Mouse (Mus musculus): ENCODE measurements around the gene Nkap. TPM values are rescaled to one million over a fixed set of nuclear protein-coding genes. Genes with fewer than 3 reads are reported as not detected.
"Not testable (repeated sequence)": the region's sequence is repeated elsewhere in the genome, so short reads cannot be mapped to it uniquely, and the experiment has no call there.

Gene Nkap
- 10.6 and 11.5 TPM in 2 replicates for polyA plus RNA-seq (2016; fragmentation: Nextera tagmentation; extraction: Ambion mirVana)

DNA sequence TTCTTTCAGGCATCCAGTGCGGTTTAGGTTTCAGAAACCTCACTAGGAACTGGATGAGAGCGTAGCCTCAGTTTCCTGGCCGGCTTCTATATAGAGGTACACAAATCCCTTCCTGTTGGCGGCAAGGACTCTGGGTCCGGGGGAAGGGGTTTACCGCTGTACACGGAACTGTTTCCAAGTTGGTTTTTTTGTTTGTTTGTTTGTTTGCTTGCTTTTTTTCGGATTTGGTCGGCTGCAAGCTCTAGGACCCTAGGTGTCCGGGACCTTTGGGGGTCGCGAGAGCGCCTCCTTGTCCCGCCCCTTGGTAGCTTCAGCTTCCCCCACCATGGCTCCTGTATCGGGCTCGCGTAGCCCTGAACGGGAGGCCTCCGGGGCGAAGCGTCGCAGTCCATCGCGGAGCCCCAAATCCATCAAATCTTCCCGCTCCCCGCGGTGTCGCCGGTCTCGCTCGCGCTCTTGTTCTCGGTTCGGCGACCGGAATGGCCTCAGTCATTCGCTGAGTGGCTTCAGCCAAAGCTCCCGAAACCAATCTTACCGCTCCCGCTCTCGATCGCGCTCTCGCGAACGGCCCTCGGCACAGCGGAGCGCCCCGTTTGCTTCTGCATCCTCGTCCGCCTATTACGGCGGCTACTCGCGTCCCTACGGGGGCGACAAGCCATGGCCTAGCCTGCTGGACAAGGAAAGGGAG, at the start of gene Nkap:
Gene Nkap, plus strand, starts transcription at position 125 of the 688 bp plus-strand sequence.
- peak; percentile 86 for ATAC-seq
- H3K4me3 ChIP-seq, result peak within 1 kb of the TSS; percentile 73
- 0 out of 2 replicates have a peak, but pooled peaks cover 8% of the 10 kb centered on the region for H3K36me3 ChIP-seq
- peaks cover 9% of the 10 kb centered on the region for H3K4me1 ChIP-seq
- H3K27ac ChIP-seq, result peak within 1 kb of the TSS; percentile 79
- WGBS (ENCODE audit: insufficient replicate concordance), result 4% methylated on average over 51 of the region's 58 CpGs
- no peaks in the 10 kb centered on the region for H3K9me3 ChIP-seq (replicated peaks)
- H3K9ac ChIP-seq, result peak within 1 kb of the TSS; percentile 80
- H3K4me2 ChIP-seq, result peak within 1 kb of the TSS; percentile 69
- no peaks in the 10 kb centered on the region for H3K27me3 ChIP-seq (replicated peaks)

DNA sequence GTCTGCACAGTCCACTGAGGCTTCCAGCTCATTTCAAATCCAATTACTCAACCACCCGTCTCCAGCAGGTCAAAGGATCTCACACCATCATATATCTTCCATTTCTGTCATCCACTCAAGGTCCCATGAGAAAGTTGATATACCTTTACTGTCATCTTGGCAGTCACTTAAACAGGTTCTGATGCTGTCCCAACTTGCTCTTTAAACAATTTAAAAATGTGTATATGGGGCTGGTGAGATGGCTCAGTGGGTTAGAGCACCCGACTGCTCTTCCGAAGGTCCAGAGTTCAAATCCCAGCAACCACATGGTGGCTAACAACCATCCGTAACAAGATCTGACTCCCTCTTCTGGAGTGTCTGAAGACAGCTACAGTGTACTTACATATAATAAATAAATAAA, 46.2 kb upstream of the Nkap start:
- peaks cover 32% of the 10 kb centered on the region for H3K36me3 ChIP-seq
- H3K27ac ChIP-seq; H3K27me3 ChIP-seq (replicated peaks); ATAC-seq; H3K9ac ChIP-seq; H3K4me3 ChIP-seq; H3K9me3 ChIP-seq (replicated peaks); H3K4me1 ChIP-seq; H3K4me2 ChIP-seq: not testable (repeated sequence)
- WGBS (ENCODE audit: insufficient replicate concordance), result 58% methylated on average over 4 of the region's 4 CpGs

DNA sequence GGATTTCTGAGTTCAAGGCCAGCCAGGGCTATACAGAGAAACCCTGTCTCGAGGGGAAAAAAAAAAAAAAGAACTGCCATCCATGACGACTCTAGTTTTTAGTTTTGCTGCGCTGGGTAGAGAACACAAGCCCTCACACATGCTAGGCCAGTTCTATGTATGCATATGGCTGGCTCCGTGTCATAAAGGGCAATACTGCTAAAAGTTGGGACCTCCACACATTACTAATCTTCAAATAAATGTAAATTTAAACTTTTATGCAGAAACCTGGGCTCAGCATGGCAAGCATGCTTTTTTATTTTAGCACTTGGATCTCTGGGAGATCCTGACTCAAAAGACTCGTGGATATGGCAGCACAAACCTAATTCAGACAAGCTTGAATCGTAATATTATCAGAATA, 45.4 kb upstream of the Nkap start:
- no peaks in the 10 kb centered on the region for H3K9me3 ChIP-seq (replicated peaks)
- no peak overlapping the region for H3K27ac ChIP-seq
- no peaks in the 10 kb centered on the region for H3K27me3 ChIP-seq (replicated peaks)
- peaks cover 32% of the 10 kb centered on the region for H3K36me3 ChIP-seq
- H3K4me2 ChIP-seq, result no peak overlapping the region
- ATAC-seq, result no peak
- peaks cover 13% of the 10 kb centered on the region for H3K4me1 ChIP-seq
- WGBS (ENCODE audit: insufficient replicate concordance), result 33% methylated on average over 6 of the region's 6 CpGs
- H3K9ac ChIP-seq, result no peak overlapping the region
- no peak overlapping the region for H3K4me3 ChIP-seq

DNA sequence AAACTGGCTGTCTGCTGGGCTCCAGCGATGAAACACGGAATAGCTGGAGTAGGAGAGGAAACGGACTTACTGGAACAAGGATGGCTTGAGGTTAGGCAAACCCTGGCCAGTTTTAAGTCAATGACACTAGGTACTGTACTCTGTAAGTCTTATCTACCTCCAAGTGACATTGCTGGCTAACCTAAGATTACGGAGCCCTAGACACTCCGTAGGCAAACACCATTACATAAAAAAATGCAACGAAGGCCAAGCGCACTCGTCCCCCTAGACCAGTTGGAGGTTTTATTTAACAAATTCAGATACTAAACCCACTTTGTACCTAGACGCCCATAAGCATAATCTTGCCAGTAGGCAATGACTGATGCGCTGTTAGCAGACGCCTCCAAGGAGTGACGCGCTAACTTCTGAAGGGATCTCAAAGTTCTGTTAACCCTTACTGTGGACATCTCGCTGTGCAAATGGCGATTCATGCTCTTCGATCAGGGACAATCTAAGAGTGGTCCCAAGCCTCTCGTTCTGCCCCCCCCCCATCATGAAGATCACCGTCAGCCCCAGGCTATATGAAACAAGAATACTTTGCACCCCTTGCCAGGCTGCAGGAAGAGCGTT, 42.2 kb upstream of the Nkap start:
- H3K27me3 ChIP-seq (replicated peaks), result no peaks in the 10 kb centered on the region
- peak overlapping the region; percentile 87 for H3K27ac ChIP-seq
- peak overlapping the region; percentile 67 for H3K4me3 ChIP-seq
- H3K9me3 ChIP-seq (replicated peaks), result no peaks in the 10 kb centered on the region
- peaks cover 32% of the 10 kb centered on the region for H3K36me3 ChIP-seq
- peak overlapping the region; percentile 76 for H3K4me2 ChIP-seq
- peaks cover 16% of the 10 kb centered on the region for H3K4me1 ChIP-seq
- H3K9ac ChIP-seq, result peak overlapping the region; percentile 78
- WGBS (ENCODE audit: insufficient replicate concordance), result 12% methylated on average over 19 of the region's 19 CpGs
- peak; percentile 23 for ATAC-seq

DNA sequence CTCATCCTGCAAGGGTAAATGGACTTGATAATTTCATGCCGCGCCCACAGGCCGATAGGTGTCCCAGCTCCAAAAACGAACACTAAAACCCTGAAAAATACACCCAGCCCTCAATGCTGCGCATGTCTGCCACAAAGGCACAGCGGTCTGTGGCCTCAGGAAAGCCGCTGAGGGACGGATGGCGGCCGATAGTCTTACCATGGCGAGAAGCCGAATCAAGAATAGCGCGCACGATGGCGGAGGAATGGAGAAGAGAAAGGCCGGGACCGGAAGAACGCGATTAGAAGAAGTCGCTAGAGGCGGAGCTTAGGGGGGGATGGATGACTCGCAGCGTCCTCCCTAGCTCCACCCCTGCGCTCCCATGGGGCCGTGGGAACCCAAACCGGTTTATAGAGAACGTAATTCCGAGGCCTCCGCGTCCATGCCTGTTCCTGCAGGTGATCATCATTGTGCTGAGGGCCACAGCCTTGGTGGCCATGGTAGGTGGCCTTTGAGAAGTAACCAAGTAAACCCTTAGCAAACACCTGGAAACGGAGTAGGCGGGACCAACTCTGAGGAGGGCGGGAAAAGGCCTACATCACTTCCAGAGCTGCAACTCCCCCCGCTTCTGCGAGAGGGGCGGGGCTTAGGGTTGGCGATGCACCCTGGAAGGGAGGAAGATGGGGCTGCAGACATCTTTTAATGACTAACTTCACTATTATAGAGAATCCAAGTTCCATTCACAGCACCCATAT, 41.5 kb upstream of the Nkap start, which contains the start of gene Rpl39:
Gene Rpl39, minus strand, starts transcription at position 476 of the 734 bp plus-strand sequence.
- peak within 1 kb of the TSS; percentile 76 for H3K4me2 ChIP-seq
- peaks cover 16% of the 10 kb centered on the region for H3K4me1 ChIP-seq
- WGBS (ENCODE audit: insufficient replicate concordance), result 4% methylated on average over 38 of the region's 38 CpGs
- H3K9me3 ChIP-seq (replicated peaks), result no peaks in the 10 kb centered on the region
- H3K27me3 ChIP-seq (replicated peaks), result no peaks in the 10 kb centered on the region
- H3K9ac ChIP-seq, result peak within 1 kb of the TSS; percentile 78
- ATAC-seq, result peak; percentile 93
- H3K36me3 ChIP-seq, result peaks cover 32% of the 10 kb centered on the region
- peak within 1 kb of the TSS; percentile 67 for H3K4me3 ChIP-seq
- H3K27ac ChIP-seq, result peak within 1 kb of the TSS; percentile 87

DNA sequence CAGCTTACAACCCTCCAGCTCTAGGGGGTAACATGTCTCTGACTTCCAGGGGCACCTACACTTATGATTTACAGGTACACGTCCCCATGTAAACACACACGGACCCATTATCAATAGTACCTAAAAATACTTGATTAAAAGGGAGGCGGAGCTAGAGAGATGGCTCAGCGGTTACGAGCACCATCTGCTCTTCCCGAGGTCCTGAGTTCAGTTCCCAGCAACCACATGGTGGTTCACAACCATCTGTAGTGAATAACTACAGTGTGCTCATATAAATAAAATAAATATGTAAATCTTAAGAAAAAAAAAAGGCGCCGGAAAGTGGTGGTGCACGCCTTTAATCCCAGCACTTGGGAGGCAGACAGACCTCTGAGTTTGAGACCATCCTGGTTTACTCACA, 40.9 kb upstream of the Nkap start:
- peaks cover 31% of the 10 kb centered on the region for H3K36me3 ChIP-seq
- peaks cover 16% of the 10 kb centered on the region for H3K4me1 ChIP-seq
- no peaks in the 10 kb centered on the region for H3K9me3 ChIP-seq (replicated peaks)
- peak overlapping the region; percentile 76 for H3K4me2 ChIP-seq
- no peaks in the 10 kb centered on the region for H3K27me3 ChIP-seq (replicated peaks)
- H3K4me3 ChIP-seq, result peak overlapping the region; percentile 67
- peak; percentile 72 for ATAC-seq
- 14% methylated on average over 9 of the region's 9 CpGs for WGBS (ENCODE audit: insufficient replicate concordance)
- peak overlapping the region; percentile 87 for H3K27ac ChIP-seq
- peak overlapping the region; percentile 44 for H3K9ac ChIP-seq

DNA sequence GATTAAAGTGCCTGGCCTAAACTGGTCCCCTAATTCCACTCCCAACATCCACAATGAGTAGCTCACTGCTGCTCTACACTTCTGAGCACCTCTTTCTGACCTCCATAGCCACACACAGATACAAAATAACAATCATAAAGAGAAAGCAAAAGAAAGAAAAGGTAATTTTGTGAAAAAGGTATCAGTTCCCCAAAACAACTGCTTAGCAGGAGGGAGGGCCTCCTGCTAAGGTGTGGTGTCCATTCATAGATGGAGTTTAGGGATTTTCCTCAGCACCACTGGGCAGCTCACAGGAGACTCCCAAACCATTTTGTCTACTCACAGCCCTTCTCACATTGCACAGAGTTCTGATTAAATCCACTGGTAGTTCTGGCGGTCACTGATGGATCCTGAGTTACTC, 37.8 kb upstream of the Nkap start:
- H3K4me1 ChIP-seq, result peaks cover 7% of the 10 kb centered on the region; the same call in 1 of the 2 replicates
- no peak overlapping the region for H3K4me2 ChIP-seq
- WGBS (ENCODE audit: insufficient replicate concordance), result 73% methylated on average over 1 of the region's 1 CpGs
- no peak overlapping the region for H3K27ac ChIP-seq
- peaks cover 17% of the 10 kb centered on the region for H3K36me3 ChIP-seq
- H3K9ac ChIP-seq, result no peak overlapping the region
- no peaks in the 10 kb centered on the region for H3K9me3 ChIP-seq (replicated peaks)
- ATAC-seq, result no peak
- H3K4me3 ChIP-seq, result no peak overlapping the region
- no peaks in the 10 kb centered on the region for H3K27me3 ChIP-seq (replicated peaks)

DNA sequence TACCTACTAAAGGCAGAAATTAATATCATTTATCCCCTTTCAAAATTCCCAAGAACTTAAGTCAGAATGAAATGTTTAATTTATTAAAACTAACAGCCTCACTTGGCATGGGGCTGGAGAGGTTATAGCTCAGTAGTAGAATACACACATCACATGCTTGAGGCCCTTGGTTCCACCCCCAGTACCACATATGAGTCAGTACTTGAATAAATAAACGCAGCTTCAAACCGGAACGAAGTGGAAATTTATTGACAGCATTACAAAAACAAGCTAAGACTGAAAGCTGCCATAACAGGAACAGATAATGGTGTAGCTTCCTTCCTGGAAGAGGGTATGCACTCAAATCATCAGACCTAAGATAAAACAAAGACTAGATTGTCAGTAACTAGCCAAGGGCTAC, 35.1 kb upstream of the Nkap start:
- peaks cover 35% of the 10 kb centered on the region for H3K36me3 ChIP-seq
- H3K27me3 ChIP-seq (replicated peaks), result no peaks in the 10 kb centered on the region
- H3K4me2 ChIP-seq, result no peak overlapping the region
- ATAC-seq, result no peak
- H3K27ac ChIP-seq, result no peak overlapping the region
- no peaks in the 10 kb centered on the region; the same call in 1 of the 2 replicates for H3K4me1 ChIP-seq
- H3K9me3 ChIP-seq (replicated peaks), result no peaks in the 10 kb centered on the region
- H3K4me3 ChIP-seq, result no peak overlapping the region
- H3K9ac ChIP-seq, result no peak overlapping the region
- 71% methylated on average over 3 of the region's 3 CpGs for WGBS (ENCODE audit: insufficient replicate concordance)

DNA sequence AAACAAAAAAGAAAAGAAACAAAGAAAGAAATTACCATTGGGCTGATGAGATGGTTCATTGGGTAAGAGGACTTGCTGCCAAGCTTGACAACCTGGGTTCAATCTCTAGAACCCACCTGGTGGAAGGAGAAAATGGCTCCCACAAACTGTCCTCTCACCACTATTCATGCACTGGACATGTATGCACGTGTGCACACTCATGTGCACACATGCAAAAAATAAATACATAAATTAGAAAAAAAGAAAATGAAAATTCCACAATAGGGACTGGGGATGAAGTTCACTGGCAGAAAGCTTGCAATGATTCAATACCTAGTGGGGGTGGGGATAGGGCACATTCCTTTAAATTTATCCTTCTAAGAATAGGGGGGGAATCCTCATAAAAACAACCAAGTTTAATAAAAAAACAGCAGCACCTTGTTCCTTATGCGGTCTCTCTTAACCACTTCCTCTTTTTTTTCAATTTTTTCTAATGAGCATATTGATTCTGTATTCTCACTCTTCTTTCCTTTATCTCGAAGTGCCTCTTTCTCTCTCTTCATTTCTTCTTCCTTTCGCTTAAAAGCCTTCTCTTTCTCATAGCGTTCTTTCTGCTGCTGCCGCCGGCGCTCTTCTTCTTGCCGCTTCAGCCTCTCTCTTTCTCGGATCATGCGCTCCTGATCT, 31.4 kb upstream of the Nkap start:
- H3K36me3 ChIP-seq, result peaks cover 69% of the 10 kb centered on the region
- H3K27me3 ChIP-seq (replicated peaks), result no peaks in the 10 kb centered on the region
- WGBS (ENCODE audit: insufficient replicate concordance), result 74% methylated on average over 11 of the region's 11 CpGs

DNA sequence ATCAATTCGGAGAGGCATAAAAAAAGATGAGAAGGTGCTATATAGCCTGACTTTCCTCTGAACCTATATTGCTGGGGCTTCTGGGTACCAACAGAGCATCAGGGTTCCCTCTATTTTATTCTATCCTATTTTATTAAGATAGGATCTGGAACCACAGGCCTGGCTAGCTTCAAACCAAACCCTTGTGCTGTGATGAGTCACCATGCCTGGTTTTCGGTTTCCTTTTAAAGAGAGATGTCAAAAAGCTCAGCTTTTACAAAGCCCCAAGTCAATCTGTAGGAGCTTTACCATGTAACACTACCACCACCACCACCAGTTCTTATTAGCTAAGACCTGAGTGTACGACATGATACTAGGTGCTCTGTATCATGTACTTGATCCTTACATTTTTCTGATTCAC, 27.9 kb upstream of the Nkap start:
- Histone ChIP-seq H3K36me3 (peaks cover 81% of the 10 kb centered on the region), H3K4me1 (no peaks in the 10 kb centered on the region), H3K9ac (no peak overlapping the region), H3K9me3 (replicated peaks) (no peaks in the 10 kb centered on the region), H3K27ac (no peak overlapping the region), H3K4me3 (no peak overlapping the region), H3K27me3 (replicated peaks) (no peaks in the 10 kb centered on the region), H3K4me2 (no peak overlapping the region)
- ATAC-seq, result no peak
- WGBS (ENCODE audit: insufficient replicate concordance), result 82% methylated on average over 3 of the region's 3 CpGs

More for the DNA sequence above, 31.4 kb upstream of the Nkap start:
- Histone ChIP-seq H3K4me2 (no peak overlapping the region), H3K4me3 (no peak overlapping the region), H3K27ac (no peak overlapping the region), H3K9me3 (replicated peaks) (no peaks in the 10 kb centered on the region), H3K4me1 (no peaks in the 10 kb centered on the region), H3K9ac (no peak overlapping the region)
- no peak for ATAC-seq

DNA sequence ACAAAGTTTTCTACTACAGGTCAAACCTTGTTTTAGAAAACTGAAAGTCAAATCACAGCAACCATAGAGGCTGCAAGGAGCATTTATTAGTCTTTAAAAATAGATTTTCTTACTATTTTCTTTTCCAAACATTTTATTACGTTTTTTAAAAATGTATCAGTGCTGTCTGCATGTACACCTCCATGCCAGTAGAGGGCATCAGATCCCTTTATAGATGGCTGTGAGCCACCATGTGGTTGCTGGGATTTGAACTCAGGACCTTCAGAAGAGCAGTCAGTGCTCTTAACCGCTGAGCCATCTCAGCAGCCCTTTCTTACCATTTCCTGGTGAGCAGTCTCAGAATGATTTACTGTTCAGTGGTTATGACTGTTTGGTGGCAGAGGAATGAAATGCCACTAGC, 22.8 kb upstream of the Nkap start:
- ATAC-seq, result no peak
- no peak overlapping the region for H3K4me3 ChIP-seq
- H3K27me3 ChIP-seq (replicated peaks), result no peaks in the 10 kb centered on the region

More for the DNA sequence above, 22.8 kb upstream of the Nkap start:
- Histone ChIP-seq H3K27ac (no peak overlapping the region), H3K4me1 (0 out of 2 replicates have a peak, but pooled peaks cover 8% of the 10 kb centered on the region), H3K36me3 (peaks cover 61% of the 10 kb centered on the region), H3K4me2 (no peak overlapping the region), H3K9me3 (replicated peaks) (no peaks in the 10 kb centered on the region), H3K9ac (no peak overlapping the region)
- WGBS (ENCODE audit: insufficient replicate concordance), result 72% methylated on average over 2 of the region's 2 CpGs

All from liver, embryonic 12.5 days (tissue).